ENCODE assay signal across 7 mouse cellular contexts in genomic region chr8:108896468-108897346, GRCm38 (mm10).
DNase-seq lines count a peak whose midpoint lies in the region; ATAC-seq and TF ChIP-seq lines count a peak whose summit lies in the region.

No protein-coding gene starts in this region.

- intact Hi-C loops in left cerebral cortex, postnatal 25 days (cut with DNase I): no loop called here

- H3K4me1 ChIP-seq in intestine, postnatal 0 days (replicated peaks; ENCODE audit: control insufficient read depth, insufficient read depth, low read length): no peaks in the 10 kb centered on the region
- peaks cover 61% of the 10 kb centered on the region for H3K4me1 ChIP-seq in midbrain, embryonic 14.5 days (ENCODE audit: control insufficient read depth, insufficient read depth, low read length)

- peak; percentile 84 for ATAC-seq in granulocyte monocyte progenitor cell, adult 5-6 weeks (replicated peaks; ENCODE audit: poor library complexity, severe bottlenecking)
- peak; percentile 12; the same call in 1 of the 2 replicates for ATAC-seq in intestine, postnatal 0 days
- 0 out of 2 replicates have a peak, but pooled peaks have one; percentile 28 for ATAC-seq in midbrain, embryonic 14.5 days (ENCODE audit: low FRiP score, low TSS enrichment)

- TF ChIP-seq CTCF in intestine, postnatal 0 days (IDR thresholded peaks at IDR 0.05; ENCODE audit: low read depth): no peak

- H3K9ac ChIP-seq in intestine, postnatal 0 days (ENCODE audit: low read depth, low read length): no peak overlapping the region
- peak overlapping the region; percentile 23; the same call in 1 of the 2 replicates for H3K9ac ChIP-seq in midbrain, embryonic 14.5 days (replicated peaks; ENCODE audit: low read length)

- no peaks in the 10 kb centered on the region for H3K27me3 ChIP-seq in intestine, postnatal 0 days (replicated peaks; ENCODE audit: control insufficient read depth, insufficient read depth, low read length)
- peaks cover 4% of the 10 kb centered on the region; the same call in 1 of the 2 replicates for H3K27me3 ChIP-seq in midbrain, embryonic 14.5 days (ENCODE audit: control insufficient read depth, insufficient read depth, low read length)

- H3K4me3 ChIP-seq in intestine, postnatal 0 days (ENCODE audit: low read depth, low read length): no peak overlapping the region
- H3K4me3 ChIP-seq in midbrain, embryonic 14.5 days (replicated peaks; ENCODE audit: low read depth, low read length): no peak overlapping the region

- no peaks in the 10 kb centered on the region for H3K9me3 ChIP-seq in intestine, postnatal 0 days (ENCODE audit: control insufficient read depth)
- no peaks in the 10 kb centered on the region for H3K9me3 ChIP-seq in midbrain, embryonic 14.5 days (ENCODE audit: control insufficient read depth, low read length)

- peak; percentile 97 for DNase-seq in adrenal gland, adult 2 months
- DNase-seq in cerebellum, postnatal 14 days: peak; percentile 89 to 95
- DNase-seq in left cerebral cortex, postnatal 25 days (ENCODE audit: low spot score in 2 of 2): peak; percentile 68
- peak; percentile 86 for DNase-seq in midbrain, embryonic 14.5 days
- DNase-seq in urinary bladder, adult 18-20 months (ENCODE audit: low spot score in 2 of 2): peak; percentile 67 to 73

- no peak overlapping the region for H3K4me2 ChIP-seq in intestine, postnatal 0 days (replicated peaks; ENCODE audit: low read depth)
- H3K4me2 ChIP-seq in midbrain, embryonic 14.5 days (ENCODE audit: low read length): no peak overlapping the region

- H3K36me3 ChIP-seq in intestine, postnatal 0 days (ENCODE audit: control insufficient read depth, insufficient read depth): no peaks in the 10 kb centered on the region
- H3K36me3 ChIP-seq in midbrain, embryonic 14.5 days (ENCODE audit: control insufficient read depth, insufficient read depth, low read length): peaks cover 5% of the 10 kb centered on the region; the same call in 1 of the 2 replicates

- WGBS in intestine, postnatal 0 days: 60% methylated on average over 18 of the region's 18 CpGs
- 25% methylated on average over 18 of the region's 18 CpGs for WGBS in midbrain, embryonic 14.5 days

- no peak overlapping the region for H3K27ac ChIP-seq in intestine, postnatal 0 days (ENCODE audit: low read depth, low read length)
- peak overlapping the region; percentile 70 for H3K27ac ChIP-seq in midbrain, embryonic 14.5 days (replicated peaks; ENCODE audit: low read depth, low read length)

Comparison
In these comparisons a context has a peak if more than half of its experiments do, and no peak if none do; other contexts are left out.
1. ATAC-seq: peak in every context shown above with its lines; median percentile 84 in granulocyte monocyte progenitor cell, adult 5-6 weeks; 28 in midbrain, embryonic 14.5 days; 12 in intestine, postnatal 0 days.